Mouse (Mus musculus): ENCODE measurements around the gene Lmx1b.

Lmx1b gene

GRCm38 (mm10) chr2:33582457-33583060 lies 57.8 kb downstream of the Lmx1b start:
- peak; percentile 42 for DNase-seq (ENCODE audit: low spot score)

- no peak for DNase-seq (ENCODE audit: low spot score)
Measured at GRCm38 (mm10) chr2:33581866-33582265, 58.4 kb downstream of the Lmx1b start.

- no peak for DNase-seq (ENCODE audit: low spot score)
Measured at GRCm38 (mm10) chr2:33581449-33581777, 58.9 kb downstream of the Lmx1b start.

GRCm38 (mm10) chr2:33580697-33581448 lies 59.4 kb downstream of the Lmx1b start:
- DNase-seq (ENCODE audit: low spot score) = no peak

- DNase-seq (ENCODE audit: low spot score) = no peak
Measured at GRCm38 (mm10) chr2:33575406-33575805, 64.9 kb downstream of the Lmx1b start.

- DNase-seq (ENCODE audit: low spot score) = no peak
Measured at GRCm38 (mm10) chr2:33573075-33573474, 67.2 kb downstream of the Lmx1b start.

GRCm38 (mm10) chr2:33571219-33571824 lies 69.0 kb downstream of the Lmx1b start:
- no peak for DNase-seq (ENCODE audit: low spot score)

GRCm38 (mm10) chr2:33569698-33570097 lies 70.6 kb downstream of the Lmx1b start:
- DNase-seq (ENCODE audit: low spot score) = no peak

GRCm38 (mm10) chr2:33569240-33569639 lies 71.1 kb downstream of the Lmx1b start:
- peak; percentile 53 for DNase-seq (ENCODE audit: low spot score)

- no peak for DNase-seq (ENCODE audit: low spot score)
Measured at GRCm38 (mm10) chr2:33565886-33566285, 74.4 kb downstream of the Lmx1b start.

GRCm38 (mm10) chr2:33564748-33565147 lies 75.6 kb downstream of the Lmx1b start:
- DNase-seq (ENCODE audit: low spot score) = no peak

- DNase-seq (ENCODE audit: low spot score) = peak; percentile 58
Measured at GRCm38 (mm10) chr2:33559752-33560151, 80.6 kb downstream of the Lmx1b start.

- no peak for DNase-seq (ENCODE audit: low spot score)
Measured at GRCm38 (mm10) chr2:33559334-33559733, 81.0 kb downstream of the Lmx1b start.

GRCm38 (mm10) chr2:33558233-33558632 lies 82.1 kb downstream of the Lmx1b start:
- peak; percentile 72 for DNase-seq (ENCODE audit: low spot score)

GRCm38 (mm10) chr2:33555573-33555972 lies 84.7 kb downstream of the Lmx1b start:
- no peak for DNase-seq (ENCODE audit: low spot score)

- DNase-seq (ENCODE audit: low spot score) = no peak
Measured at GRCm38 (mm10) chr2:33552672-33553071, 87.6 kb downstream of the Lmx1b start.

GRCm38 (mm10) chr2:33547595-33547994 lies 92.7 kb downstream of the Lmx1b start:
- no peak for DNase-seq (ENCODE audit: low spot score)

- no peak for DNase-seq (ENCODE audit: low spot score)
Measured at GRCm38 (mm10) chr2:33546879-33547278, 93.4 kb downstream of the Lmx1b start.

GRCm38 (mm10) chr2:33546051-33546450 lies 94.3 kb downstream of the Lmx1b start:
- DNase-seq (ENCODE audit: low spot score) = no peak

GRCm38 (mm10) chr2:33544781-33545566 lies 95.3 kb downstream of the Lmx1b start:
- DNase-seq (ENCODE audit: low spot score) = no peak

- peak; percentile 38 for DNase-seq (ENCODE audit: low spot score)
Measured at GRCm38 (mm10) chr2:33544203-33544762, 96.0 kb downstream of the Lmx1b start.

Measured in urinary bladder, postnatal 25 days (tissue).